Mouse (Mus musculus) left cerebral cortex, adult 2 months (tissue): ENCODE results near the gene Olfr248. TPM values are rescaled to one million over a fixed set of nuclear protein-coding genes. Genes with fewer than 3 reads are reported as not detected.
"Not testable (repeated sequence)": the region's sequence is repeated elsewhere in the genome, so short reads cannot be mapped to it uniquely, and the experiment has no call there.

ENCODE experiments used
- DNase-seq, 2 experiments: peaks; one replicate each; pipeline ENCODE4 v3.0.0; 2021 to 2022; ENCODE audit warnings: low spot score in 2 of 2, mixed read lengths in 1 of 2; ENCODE audit errors: extremely low spot score in 1 of 2
- H3K27ac ChIP-seq: fragments of 200-600 bp; 2 replicates; pipeline ENCODE4 v1.8.1; 2022
- H3K4me3 ChIP-seq: fragments of 200-600 bp; 2 replicates; pipeline ENCODE4 v1.8.1; 2022
- CTCF ChIP-seq: fragments of 200-600 bp; IDR thresholded peaks from 2 replicates; pipeline ENCODE4 v1.8.1; 2022; ENCODE audit warnings: antibody characterized with exemption, mild to moderate bottlenecking, moderate library complexity
- intact Hi-C: fragments of 180-260 bp; cut with DNase I; formaldehyde crosslinking; loops from one replicate; pipeline ENCODE4 v1.15.1; 2025
- long read RNA-seq, 2 experiments: library from polyadenylated mRNA; stranded (forward); transcript quantifications; one replicate each; pipeline ENCODE4 v2.0.0; 2021; ENCODE audit warnings: borderline mapping rate in 2 of 2
- total RNA-seq, 2 experiments: library from RNA; stranded (reverse); gene quantifications; 2 replicates each; pipeline ENCODE4 v1.2.3; 2021

Olfr248 gene
- not detected for total RNA-seq
- long read RNA-seq, experiment 1, result 0 reads
- long read RNA-seq, experiment 2, result 0 reads

DNA sequence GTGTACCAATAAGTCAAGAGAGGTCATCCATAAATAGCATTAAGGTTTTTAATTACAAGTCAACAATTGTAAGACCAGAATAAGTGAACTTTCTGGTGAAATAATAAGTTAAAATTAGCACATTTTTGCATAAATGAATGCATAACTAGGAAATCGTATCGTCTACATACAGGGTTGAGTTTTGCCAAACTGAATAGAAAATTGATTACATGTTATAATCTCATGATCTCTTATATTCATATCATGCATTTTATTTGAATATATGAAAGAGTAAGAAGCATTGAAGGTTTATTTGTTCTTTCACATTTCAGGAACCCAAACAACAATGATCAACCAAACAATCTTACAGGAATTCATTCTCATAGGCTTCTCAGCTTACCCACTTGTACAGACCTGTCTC, at the start of gene Olfr248:
Gene Olfr248 (plus strand): TSS at position 301 of the 400 bp plus-strand sequence.
- Histone ChIP-seq H3K27ac (no peak within 1 kb of the TSS), H3K4me3 (no peak within 1 kb of the TSS)
- no peak for TF ChIP-seq CTCF
- DNase-seq, result no peak
- intact Hi-C loops, result no loop called here

- intact Hi-C loops, H3K27ac ChIP-seq, DNase-seq, H3K4me3 ChIP-seq: not testable (repeated sequence)
Measured at GRCm38 (mm10) chr1:174353636-174354035, 37.2 kb upstream of the Olfr248 start.

- Histone ChIP-seq H3K4me3 (no peak overlapping the region), H3K27ac (no peak overlapping the region)
- no peak for TF ChIP-seq CTCF
- intact Hi-C loops, result no loop called here
- no peak for DNase-seq
Measured at GRCm38 (mm10) chr1:174354640-174355039, 36.2 kb upstream of the Olfr248 start.

DNA sequence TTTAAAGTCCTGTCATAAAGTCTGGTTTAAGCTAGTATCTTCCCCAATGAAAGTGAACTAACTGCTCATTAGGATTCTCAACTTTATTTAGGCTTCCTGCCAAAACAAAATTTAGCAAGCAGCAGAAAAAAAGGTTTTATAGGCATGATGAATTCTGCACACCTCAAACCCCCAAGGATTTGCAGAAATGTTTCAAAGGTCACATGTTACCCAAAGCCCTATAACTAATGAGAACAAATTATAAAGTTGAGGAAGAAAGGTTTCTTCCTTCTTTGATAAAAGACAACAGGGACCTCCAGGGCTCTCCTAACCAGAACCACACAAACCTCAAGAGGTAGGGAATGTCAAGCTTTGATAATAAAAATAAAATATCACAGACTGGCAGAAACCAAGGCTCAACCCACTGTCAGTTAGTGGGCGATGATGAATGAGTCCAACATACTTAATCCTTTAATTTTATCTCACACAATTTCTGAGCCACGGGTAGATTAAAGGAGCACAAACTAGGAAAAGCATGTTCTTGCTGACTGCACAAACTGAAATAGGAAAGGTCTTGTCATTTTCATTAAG, 25.9 kb upstream of the Olfr248 start, which contains the start of gene Olfr417:
Gene Olfr417 (plus strand): TSS at position 241 of the 570 bp plus-strand sequence.
- no peak for DNase-seq
- H3K4me3 ChIP-seq, result no peak within 1 kb of the TSS
- H3K27ac ChIP-seq, result no peak within 1 kb of the TSS
- no peak for TF ChIP-seq CTCF
- intact Hi-C loops, result no loop called here

DNA sequence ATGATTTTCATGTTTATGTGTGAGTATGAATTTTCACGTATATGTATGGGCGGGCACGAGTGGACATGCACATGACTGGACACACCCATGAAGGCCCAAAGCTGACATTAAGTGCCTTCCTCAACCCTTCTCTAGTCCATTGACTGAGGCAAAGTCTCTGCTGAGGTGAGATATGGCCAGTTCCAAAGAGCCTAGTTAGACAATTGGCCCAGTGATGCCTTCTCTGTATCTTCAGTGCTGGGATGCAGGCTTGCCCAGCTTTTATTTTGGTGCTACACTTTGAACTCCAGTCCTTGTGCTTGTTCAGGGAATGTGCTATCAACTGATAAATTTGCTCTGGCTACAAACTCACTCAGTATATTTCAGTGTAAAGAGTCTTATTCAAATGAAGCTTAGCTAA, 17.0 kb upstream of the Olfr248 start:
- TF ChIP-seq CTCF, result no peak
- Histone ChIP-seq H3K4me3 (no peak overlapping the region), H3K27ac (no peak overlapping the region)
- intact Hi-C loops, result no loop called here
- no peak for DNase-seq

DNA sequence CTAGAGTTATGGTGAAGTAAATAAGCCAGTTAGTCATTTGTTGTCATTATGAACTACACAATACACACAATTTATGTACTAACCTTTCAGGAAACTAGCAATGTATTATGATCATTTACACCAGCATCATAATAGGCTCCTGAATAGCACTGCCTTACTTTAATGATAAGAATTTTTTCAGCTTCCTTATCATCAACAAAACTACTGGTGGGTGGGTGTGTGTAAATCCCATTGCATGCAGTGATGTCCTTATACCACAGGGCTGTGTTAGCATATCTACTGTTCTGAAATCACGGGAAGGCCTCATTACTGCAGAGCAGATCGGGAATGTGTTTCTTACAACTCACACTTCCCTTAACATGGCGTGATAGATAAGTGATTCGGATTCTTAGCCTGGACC, 32.1 kb downstream of the Olfr248 start:
- intact Hi-C loops, result no loop called here
- DNase-seq, result no peak
- no peak for TF ChIP-seq CTCF
- no peak overlapping the region for H3K27ac ChIP-seq
- no peak overlapping the region for H3K4me3 ChIP-seq

GRCm38 (mm10) chr1:174423764-174424163, 32.9 kb downstream of the Olfr248 start, which contains the start of gene Olfr414:
TSS of gene Olfr414 (plus strand) at chr1:174424064.
- no peak for TF ChIP-seq CTCF
- H3K27ac ChIP-seq, result no peak within 1 kb of the TSS
- DNase-seq, result no peak
- H3K4me3 ChIP-seq, result no peak within 1 kb of the TSS
- intact Hi-C loops, result no loop called here

DNA sequence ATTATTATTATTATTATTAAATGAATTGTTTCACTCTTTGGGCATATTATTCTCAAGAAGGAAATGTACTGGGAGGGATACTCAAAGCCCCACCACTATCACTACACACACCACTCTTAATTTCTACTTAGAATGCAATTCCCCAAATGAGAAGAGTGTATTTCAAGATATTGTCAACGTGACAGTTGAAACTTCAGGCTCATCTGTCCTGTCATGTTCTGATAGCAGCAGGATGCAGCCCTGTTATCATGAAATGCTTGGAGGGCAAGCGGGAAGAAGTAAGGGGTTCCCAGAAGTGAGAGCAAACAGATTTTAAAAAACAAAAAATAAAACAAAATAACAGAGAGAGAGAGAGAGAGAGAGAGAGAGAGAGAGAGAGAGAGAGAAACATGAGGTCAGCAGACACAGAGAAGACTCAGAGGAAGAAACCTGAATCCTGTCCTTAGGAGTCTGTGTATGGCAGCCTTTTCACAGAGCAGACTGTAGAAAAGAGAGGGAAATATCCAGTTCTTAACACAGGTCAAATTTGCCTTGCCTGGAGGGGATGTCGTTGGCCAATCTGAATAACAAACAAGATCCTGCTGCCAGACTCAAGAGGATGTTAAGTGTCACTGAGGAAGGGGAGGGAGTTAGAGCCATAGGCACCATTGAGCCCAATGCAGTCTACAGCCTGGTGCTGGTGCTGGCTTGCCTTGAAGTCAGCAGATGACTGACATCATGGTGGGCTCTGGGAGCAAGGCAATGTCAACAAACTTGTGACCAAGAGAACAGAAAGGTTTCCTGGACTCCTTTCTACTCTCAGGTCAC, 35.5 kb downstream of the Olfr248 start:
- intact Hi-C loops, result no loop called here
- H3K27ac ChIP-seq, result no peak overlapping the region
- no peak for DNase-seq
- H3K4me3 ChIP-seq, result no peak overlapping the region
- TF ChIP-seq CTCF, result no peak

- H3K4me3 ChIP-seq, result no peak overlapping the region
- DNase-seq, result no peak
- no peak overlapping the region for H3K27ac ChIP-seq
- intact Hi-C loops, result no loop called here
- no peak for TF ChIP-seq CTCF
Measured at GRCm38 (mm10) chr1:174427402-174427801, 36.6 kb downstream of the Olfr248 start.

- no peak for DNase-seq
- no peak overlapping the region for H3K4me3 ChIP-seq
- no peak for TF ChIP-seq CTCF
- no peak overlapping the region for H3K27ac ChIP-seq
- intact Hi-C loops, result no loop called here
Measured at GRCm38 (mm10) chr1:174428407-174428806, 37.6 kb downstream of the Olfr248 start.

- no peak for DNase-seq
- no peak for TF ChIP-seq CTCF
- intact Hi-C loops, result no loop called here
- Histone ChIP-seq H3K27ac (no peak overlapping the region), H3K4me3 (no peak overlapping the region)
Measured at GRCm38 (mm10) chr1:174434121-174434520, 43.3 kb downstream of the Olfr248 start.

Other genes starting within 250 kb of the Olfr248 start
- not detected for gene Olfr420, start 235.4 kb upstream of the Olfr248 start, total RNA-seq
- under 1 TPM; 0.05 to 0.07 TPM for gene Spta1, start 218.3 kb upstream of the Olfr248 start, total RNA-seq
- gene Olfr419, start 139.0 kb upstream of the Olfr248 start, total RNA-seq, result not detected
- not detected for gene Mptx1, start 60.5 kb upstream of the Olfr248 start, total RNA-seq
- gene Olfr417, start 25.9 kb upstream of the Olfr248 start, total RNA-seq, result not detected
- gene Olfr414, start 33.0 kb downstream of the Olfr248 start, total RNA-seq, result not detected
- not detected for gene Olfr220, start 51.0 kb downstream of the Olfr248 start, total RNA-seq
- 10 to 100 TPM; 81.5 to 87.0 TPM for gene Fmn2, start 110.8 kb downstream of the Olfr248 start, total RNA-seq